Mouse (Mus musculus): ENCODE measurements around the gene Atf7. TPM values are rescaled to one million over a fixed set of nuclear protein-coding genes. Genes with fewer than 3 reads are reported as not detected.
A peak's percentile ranks its signal among the peaks of the same experiment; 100 is the strongest.

Gene Atf7
- polyA plus RNA-seq, 1 experiment from 2014 or later, result 24.9 TPM

DNA sequence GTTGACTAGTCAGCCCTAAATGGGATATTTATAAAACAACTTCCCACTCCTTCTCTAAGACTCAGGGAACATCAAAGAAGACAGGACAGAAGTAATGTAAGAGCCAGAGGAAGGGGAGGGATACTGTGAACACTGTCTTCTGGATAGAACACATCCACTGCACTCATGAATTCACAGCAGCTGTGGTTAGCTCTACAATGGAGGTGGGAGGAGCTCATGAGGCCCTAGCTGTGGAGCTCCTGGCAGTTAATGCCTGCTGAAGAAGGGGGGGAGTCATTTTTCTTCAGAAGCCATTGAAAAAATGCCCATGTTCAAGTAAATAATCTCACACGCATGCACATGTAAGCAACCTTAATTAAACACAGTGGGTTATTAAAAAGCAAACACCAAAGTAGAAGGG is 48.3 kb downstream of the Atf7 start:
- Histone ChIP-seq H3K36me3 (ENCODE audit: insufficient read depth, low read length) (no peaks in the 10 kb centered on the region), H3K4me3 (replicated peaks; ENCODE audit: low read depth, low read length) (no peak overlapping the region), H3K9me3 (replicated peaks; ENCODE audit: low read length) (no peaks in the 10 kb centered on the region), H3K9ac (ENCODE audit: low read depth, low read length) (no peak overlapping the region), H3K4me2 (ENCODE audit: low read length) (no peak overlapping the region), H3K4me1 (replicated peaks; ENCODE audit: insufficient read depth, low read length) (no peaks in the 10 kb centered on the region), H3K27ac (no peak overlapping the region), H3K27me3 (ENCODE audit: insufficient read depth, low read length) (no peaks in the 10 kb centered on the region)
- no peak for TF ChIP-seq CTCF (IDR thresholded peaks at IDR 0.05; ENCODE audit: low read depth)
- DNase-seq (ENCODE audit: low spot score) (no peak), ATAC-seq (replicated peaks; ENCODE audit: low FRiP score, low read depth) (no peak)
- WGBS, result 83% methylated on average over 1 of the region's 1 CpGs

- TF ChIP-seq CTCF (IDR thresholded peaks at IDR 0.05; ENCODE audit: low read depth), result no peak
- Histone ChIP-seq H3K27me3 (ENCODE audit: insufficient read depth, low read length) (no peaks in the 10 kb centered on the region), H3K9ac (ENCODE audit: low read depth, low read length) (no peak overlapping the region), H3K4me1 (replicated peaks; ENCODE audit: insufficient read depth, low read length) (no peaks in the 10 kb centered on the region), H3K9me3 (replicated peaks; ENCODE audit: low read length) (no peaks in the 10 kb centered on the region), H3K4me2 (ENCODE audit: low read length) (no peak overlapping the region), H3K27ac (peak overlapping the region; percentile 11; the same call in 1 of the 2 replicates), H3K4me3 (replicated peaks; ENCODE audit: low read depth, low read length) (no peak overlapping the region), H3K36me3 (ENCODE audit: insufficient read depth, low read length) (no peaks in the 10 kb centered on the region)
- 25% methylated on average over 3 of the region's 3 CpGs for WGBS
- ATAC-seq (replicated peaks; ENCODE audit: low FRiP score, low read depth), result no peak
- DNase-seq (ENCODE audit: low spot score), result peak; percentile 46
Measured at GRCm38 (mm10) chr15:102572081-102572480, 53.2 kb downstream of the Atf7 start.

DNA sequence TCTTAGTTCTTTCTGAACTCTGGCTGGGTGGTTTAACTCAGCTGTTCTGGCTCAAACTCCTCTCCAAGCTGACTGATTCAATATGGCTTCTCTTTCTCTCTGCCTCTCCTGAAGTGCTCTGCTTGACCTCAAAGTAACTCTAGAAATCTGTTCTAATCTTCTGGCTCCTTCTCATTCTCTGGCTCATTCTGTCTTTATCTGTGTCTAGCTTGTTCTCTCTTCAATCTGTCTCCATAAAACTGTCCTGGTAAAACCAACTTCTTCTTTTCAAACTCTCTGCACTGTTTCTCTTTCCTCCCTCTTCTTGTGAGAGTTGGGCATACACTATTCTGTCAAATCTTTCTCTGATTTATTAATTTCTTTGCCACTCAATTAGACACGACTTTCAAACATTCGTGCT is 57.4 kb downstream of the Atf7 start:
- Histone ChIP-seq H3K4me3 (replicated peaks; ENCODE audit: low read depth, low read length) (no peak overlapping the region), H3K27ac (no peak overlapping the region), H3K27me3 (ENCODE audit: insufficient read depth, low read length) (no peaks in the 10 kb centered on the region), H3K4me1 (replicated peaks; ENCODE audit: insufficient read depth, low read length) (no peaks in the 10 kb centered on the region), H3K9me3 (replicated peaks; ENCODE audit: low read length) (no peaks in the 10 kb centered on the region), H3K36me3 (ENCODE audit: insufficient read depth, low read length) (peaks cover 1% of the 10 kb centered on the region; the same call in 1 of the 2 replicates), H3K9ac (ENCODE audit: low read depth, low read length) (no peak overlapping the region), H3K4me2 (ENCODE audit: low read length) (no peak overlapping the region)
- TF ChIP-seq CTCF (IDR thresholded peaks at IDR 0.05; ENCODE audit: low read depth), result no peak
- 68% methylated on average over 2 of the region's 2 CpGs for WGBS
- DNase-seq (ENCODE audit: low spot score), result no peak
- ATAC-seq (replicated peaks; ENCODE audit: low FRiP score, low read depth), result no peak

DNA sequence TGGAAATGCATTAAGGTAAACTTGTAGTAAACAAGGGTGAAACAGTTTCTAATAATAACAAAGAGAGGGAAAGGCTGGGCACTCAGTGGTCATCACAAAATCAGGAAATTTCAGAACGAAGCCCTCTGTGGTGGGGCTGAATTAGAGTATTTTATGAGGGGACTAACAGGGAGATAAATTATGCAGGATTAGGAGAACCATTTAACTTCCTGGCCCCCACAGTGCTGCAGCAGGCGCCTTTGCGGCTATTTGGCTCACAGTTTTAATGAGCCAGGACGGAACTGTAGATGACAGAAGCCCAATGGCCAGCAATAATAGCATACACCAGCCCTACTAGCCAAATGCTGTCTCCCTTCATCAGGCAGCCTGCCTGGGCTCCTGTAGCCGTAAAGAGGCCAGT is 61.6 kb downstream of the Atf7 start:
- DNase-seq (ENCODE audit: low spot score), result no peak
- Histone ChIP-seq H3K27me3 (ENCODE audit: insufficient read depth, low read length) (no peaks in the 10 kb centered on the region), H3K9ac (ENCODE audit: low read depth, low read length) (no peak overlapping the region), H3K27ac (no peak overlapping the region), H3K36me3 (ENCODE audit: insufficient read depth, low read length) (peaks cover 11% of the 10 kb centered on the region), H3K9me3 (replicated peaks; ENCODE audit: low read length) (no peaks in the 10 kb centered on the region), H3K4me2 (ENCODE audit: low read length) (no peak overlapping the region), H3K4me3 (replicated peaks; ENCODE audit: low read depth, low read length) (no peak overlapping the region), H3K4me1 (replicated peaks; ENCODE audit: insufficient read depth, low read length) (no peaks in the 10 kb centered on the region)
- ATAC-seq (replicated peaks; ENCODE audit: low FRiP score, low read depth), result no peak
- 77% methylated on average over 5 of the region's 5 CpGs for WGBS
- no peak for TF ChIP-seq CTCF (IDR thresholded peaks at IDR 0.05; ENCODE audit: low read depth)

DNA sequence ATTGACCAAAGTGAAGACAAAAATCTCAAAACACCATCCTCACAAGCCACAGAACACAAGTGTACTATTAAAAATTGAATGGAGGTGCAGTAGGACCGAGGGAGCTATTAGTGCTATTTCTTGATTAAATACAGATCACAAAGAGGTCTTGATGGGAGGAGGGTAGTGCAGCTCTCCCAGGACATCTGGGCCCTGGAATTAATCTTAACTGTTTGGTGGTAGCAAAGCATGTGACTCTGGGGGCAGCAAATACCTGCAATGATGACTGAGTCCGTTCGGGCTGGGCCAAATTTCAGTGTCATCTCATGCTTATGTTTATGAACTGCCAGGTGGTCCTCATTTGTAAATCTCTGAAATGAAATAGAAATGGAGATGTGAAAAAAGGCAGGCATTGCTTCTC is 62.2 kb downstream of the Atf7 start:
- Histone ChIP-seq H3K4me3 (replicated peaks; ENCODE audit: low read depth, low read length) (no peak overlapping the region), H3K4me2 (ENCODE audit: low read length) (no peak overlapping the region), H3K9me3 (replicated peaks; ENCODE audit: low read length) (no peaks in the 10 kb centered on the region), H3K27ac (no peak overlapping the region), H3K9ac (ENCODE audit: low read depth, low read length) (no peak overlapping the region), H3K27me3 (ENCODE audit: insufficient read depth, low read length) (no peaks in the 10 kb centered on the region), H3K36me3 (ENCODE audit: insufficient read depth, low read length) (peaks cover 11% of the 10 kb centered on the region), H3K4me1 (replicated peaks; ENCODE audit: insufficient read depth, low read length) (no peaks in the 10 kb centered on the region)
- WGBS, result 90% methylated on average over 3 of the region's 3 CpGs
- no peak for TF ChIP-seq CTCF (IDR thresholded peaks at IDR 0.05; ENCODE audit: low read depth)
- DNase-seq (ENCODE audit: low spot score), result no peak
- ATAC-seq (replicated peaks; ENCODE audit: low FRiP score, low read depth), result no peak

DNA sequence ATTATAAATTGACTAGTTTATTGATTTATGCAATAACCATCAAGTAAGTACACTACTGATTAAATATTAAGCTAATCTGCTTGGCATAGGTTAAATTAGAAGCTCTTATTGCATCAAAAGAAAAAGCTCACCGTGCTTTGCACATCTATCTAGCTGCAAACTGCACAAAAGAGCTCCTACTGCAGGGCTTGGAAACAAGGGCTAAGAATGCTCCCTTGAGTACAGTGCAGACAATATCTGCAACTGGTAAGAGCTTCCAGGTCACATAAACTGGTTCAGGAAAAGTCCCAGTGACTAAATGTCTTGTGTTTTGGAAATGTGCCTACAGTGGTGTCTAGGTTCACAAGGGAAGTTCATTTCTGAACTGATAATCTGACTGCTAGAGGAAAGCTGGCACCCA is 62.8 kb downstream of the Atf7 start:
- Histone ChIP-seq H3K9ac (ENCODE audit: low read depth, low read length) (no peak overlapping the region), H3K4me1 (replicated peaks; ENCODE audit: insufficient read depth, low read length) (no peaks in the 10 kb centered on the region), H3K27ac (no peak overlapping the region), H3K27me3 (ENCODE audit: insufficient read depth, low read length) (no peaks in the 10 kb centered on the region), H3K4me3 (replicated peaks; ENCODE audit: low read depth, low read length) (no peak overlapping the region), H3K36me3 (ENCODE audit: insufficient read depth, low read length) (peaks cover 11% of the 10 kb centered on the region), H3K9me3 (replicated peaks; ENCODE audit: low read length) (no peaks in the 10 kb centered on the region), H3K4me2 (ENCODE audit: low read length) (no peak overlapping the region)
- ATAC-seq (replicated peaks; ENCODE audit: low FRiP score, low read depth) (no peak), DNase-seq (ENCODE audit: low spot score) (no peak)
- TF ChIP-seq CTCF (IDR thresholded peaks at IDR 0.05; ENCODE audit: low read depth), result no peak
- 87% methylated on average over 1 of the region's 1 CpGs for WGBS

- Histone ChIP-seq H3K4me3 (replicated peaks; ENCODE audit: low read depth, low read length) (no peak overlapping the region), H3K27me3 (ENCODE audit: insufficient read depth, low read length) (no peaks in the 10 kb centered on the region), H3K4me2 (ENCODE audit: low read length) (no peak overlapping the region), H3K36me3 (ENCODE audit: insufficient read depth, low read length) (peaks cover 24% of the 10 kb centered on the region), H3K4me1 (replicated peaks; ENCODE audit: insufficient read depth, low read length) (no peaks in the 10 kb centered on the region), H3K9ac (ENCODE audit: low read depth, low read length) (no peak overlapping the region), H3K9me3 (replicated peaks; ENCODE audit: low read length) (no peaks in the 10 kb centered on the region), H3K27ac (no peak overlapping the region)
- ATAC-seq (replicated peaks; ENCODE audit: low FRiP score, low read depth) (no peak), DNase-seq (ENCODE audit: low spot score) (peak; percentile 34)
- TF ChIP-seq CTCF (IDR thresholded peaks at IDR 0.05; ENCODE audit: low read depth), result peak; percentile 51
Measured at GRCm38 (mm10) chr15:102557580-102557979, 67.7 kb downstream of the Atf7 start.

All from kidney, postnatal 0 days (tissue).